Mouse (Mus musculus): Measurements from ENCODE around the gene Olfr366. TPM values are rescaled to one million over a fixed set of nuclear protein-coding genes. Genes with fewer than 3 reads are reported as not detected.
"Not testable (repeated sequence)": the region's sequence is repeated elsewhere in the genome, so short reads cannot be mapped to it uniquely, and the experiment has no call there.

The Olfr366 gene
- not detected in 2 replicates for total RNA-seq (2017)

- no peak for ATAC-seq (replicated peaks in 1 of 2; ENCODE audit: insufficient read depth in 1 of 2, low FRiP score in 2 of 2, low TSS enrichment in 1 of 2, low read depth in 1 of 2, poor library complexity in 2 of 2, severe bottlenecking in 2 of 2)
Observed at GRCm38 (mm10) chr2:37211274-37211673, at the start of gene Olfr366. Olfr366 (plus strand) TSS chr2:37211574.

- no peak for ATAC-seq (replicated peaks in 1 of 2; ENCODE audit: insufficient read depth in 1 of 2, low FRiP score in 2 of 2, low TSS enrichment in 1 of 2, low read depth in 1 of 2, poor library complexity in 2 of 2, severe bottlenecking in 2 of 2)
Observed at GRCm38 (mm10) chr2:37187898-37188297, 23.5 kb upstream of the Olfr366 start, which contains the start of gene Olfr365. Olfr365 (plus strand) TSS chr2:37188198.

- not testable (repeated sequence) for ATAC-seq (replicated peaks in 1 of 2; ENCODE audit: insufficient read depth in 1 of 2, low FRiP score in 2 of 2, low TSS enrichment in 1 of 2, low read depth in 1 of 2, poor library complexity in 2 of 2, severe bottlenecking in 2 of 2)
Observed at GRCm38 (mm10) chr2:37261781-37262180, 50.4 kb downstream of the Olfr366 start.

Other genes with a start within 250 kb of the Olfr366 start
- gene Olfr357, start 217.7 kb upstream of the Olfr366 start, total RNA-seq (2017), result not detected in 2 replicates
- not detected in 2 replicates for gene Olfr358, start 202.2 kb upstream of the Olfr366 start, total RNA-seq (2017)
- not detected in 2 replicates for gene Olfr360, start 145.8 kb upstream of the Olfr366 start, total RNA-seq (2017)
- gene Olfr361, start 122.3 kb upstream of the Olfr366 start, total RNA-seq (2017), result not detected in 2 replicates
- not detected in 2 replicates for gene Olfr362, start 93.7 kb upstream of the Olfr366 start, total RNA-seq (2017)
- not detected in 2 replicates for gene Olfr364-ps1, start 72.3 kb upstream of the Olfr366 start, total RNA-seq (2017)
- gene Olfr365, start 23.4 kb upstream of the Olfr366 start, total RNA-seq (2017), result not detected in 2 replicates
- gene Olfr368, start 114.9 kb downstream of the Olfr366 start, total RNA-seq (2017), result not detected in 2 replicates
- gene Pdcl, start 147.8 kb downstream of the Olfr366 start, total RNA-seq (2017), result 86.7 and 102 TPM in 2 replicates
- gene Rc3h2, start 211.3 kb downstream of the Olfr366 start, total RNA-seq (2017), result 46.2 and 64.5 TPM in 2 replicates
- 14.3 and 14.8 TPM in 2 replicates for gene Zbtb26, start 231.6 kb downstream of the Olfr366 start, total RNA-seq (2017)
- gene Zbtb6, start 231.6 kb downstream of the Olfr366 start, total RNA-seq (2017), result 27.0 and 28.9 TPM in 2 replicates
- gene Rabgap1, start 231.7 kb downstream of the Olfr366 start, total RNA-seq (2017), result 58.7 and 83.3 TPM in 2 replicates